Mouse (Mus musculus): ENCODE results near the gene Orai3.
A peak's percentile ranks its signal among the peaks of the same experiment; 100 is the strongest.

DNA sequence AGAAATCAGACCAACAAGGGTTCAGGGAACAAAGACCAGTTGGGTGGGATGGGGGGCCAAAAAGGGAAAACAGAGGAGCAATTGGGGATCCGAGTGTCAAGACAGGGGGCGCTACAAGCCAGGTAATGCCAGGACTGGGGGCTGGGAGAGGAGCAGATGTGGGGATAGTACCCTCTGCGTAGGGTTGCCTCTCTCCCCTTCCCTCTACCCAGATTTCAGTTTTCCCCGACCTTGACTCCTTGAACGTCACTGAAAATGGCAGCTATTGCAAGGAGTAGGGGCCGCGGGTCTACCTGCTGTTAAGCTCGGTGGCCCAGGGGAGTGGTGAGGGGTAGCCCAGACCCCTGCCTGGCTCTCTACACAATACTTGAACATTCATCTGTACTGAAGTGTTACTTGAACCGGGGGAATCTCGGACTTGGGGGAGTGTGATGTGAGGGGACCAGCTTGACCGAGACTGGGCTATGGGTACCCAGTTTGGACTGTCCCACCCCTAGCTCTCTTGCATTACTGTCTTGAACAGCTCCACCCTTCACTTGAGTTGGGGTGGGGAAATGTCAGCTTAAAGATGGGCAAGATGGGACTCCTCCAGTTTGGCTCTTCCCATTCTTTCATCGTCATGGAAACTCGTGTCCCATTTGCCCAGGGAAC, 1.1 kb upstream of the Orai3 start:
- TF ChIP-seq MYB (IDR thresholded peaks at IDR 0.05; ENCODE audit: low read depth, low read length) (no peak), GATA1 (IDR thresholded peaks at IDR 0.05; ENCODE audit: low read depth, low read length) (no peak), USF2 (IDR thresholded peaks at IDR 0.05; ENCODE audit: borderline replicate concordance in 1 of 2, insufficient read depth in 1 of 2, low read depth in 1 of 2, low read length in 2 of 2) (no peak), CTCF (IDR thresholded peaks at IDR 0.05 in 2 of 3, conservative IDR thresholded peaks at IDR 0.05 in 1 of 3; ENCODE audit: control insufficient read depth in 1 of 3, insufficient read depth in 1 of 3, low read depth in 2 of 3, low read length in 3 of 3, poor library complexity in 1 of 3, severe bottlenecking in 1 of 3) (peak; percentile 21 to 61 (median 59); a peak in 5 of 6 replicates), CHD2 (IDR thresholded peaks at IDR 0.05; ENCODE audit: low read length) (no peak), ZNF384 (IDR thresholded peaks at IDR 0.05; ENCODE audit: low read depth, low read length) (no peak), POLR2AphosphoS2 (IDR thresholded peaks at IDR 0.05; ENCODE audit: low read length) (no peak), POLR2A (IDR thresholded peaks at IDR 0.05; ENCODE audit: control insufficient read depth in 1 of 2, insufficient read depth in 1 of 2, low read depth in 1 of 2, low read length in 2 of 2, poor library complexity in 1 of 2) (no peak; a peak in 1 of 4 replicates), TAL1 (IDR thresholded peaks at IDR 0.05; ENCODE audit: low read length) (no peak), MAX (IDR thresholded peaks at IDR 0.05; ENCODE audit: low read length) (no peak), NRF1 (IDR thresholded peaks at IDR 0.05; ENCODE audit: insufficient read depth, low read depth, low read length, poor library complexity, severe bottlenecking) (no peak), E2F4 (IDR thresholded peaks at IDR 0.05; ENCODE audit: borderline replicate concordance, low read depth, low read length) (no peak)
